Mouse (Mus musculus): ENCODE measurements around the gene Slco3a1.
"Not testable (repeated sequence)": the region's sequence is repeated elsewhere in the genome, so short reads cannot be mapped to it uniquely, and the experiment has no call there.

Slco3a1 gene

GRCm38 (mm10) chr7:74429252-74429651 lies 125.3 kb downstream of the Slco3a1 start:
- no peak for DNase-seq (ENCODE audit: low spot score in 2 of 2)

GRCm38 (mm10) chr7:74427135-74427534 lies 127.4 kb downstream of the Slco3a1 start:
- no peak for DNase-seq (ENCODE audit: low spot score in 2 of 2)

GRCm38 (mm10) chr7:74425941-74426340 lies 128.6 kb downstream of the Slco3a1 start:
- no peak for DNase-seq (ENCODE audit: low spot score in 2 of 2)

GRCm38 (mm10) chr7:74423928-74424850 lies 130.4 kb downstream of the Slco3a1 start:
- no peak for DNase-seq (ENCODE audit: low spot score in 2 of 2)

- no peak for DNase-seq (ENCODE audit: low spot score in 2 of 2)
Observed at GRCm38 (mm10) chr7:74423316-74423715, 131.3 kb downstream of the Slco3a1 start.

GRCm38 (mm10) chr7:74422731-74423130 lies 131.8 kb downstream of the Slco3a1 start:
- DNase-seq (ENCODE audit: low spot score in 2 of 2) = no peak

GRCm38 (mm10) chr7:74422002-74422401 lies 132.6 kb downstream of the Slco3a1 start:
- DNase-seq (ENCODE audit: low spot score in 2 of 2) = no peak

GRCm38 (mm10) chr7:74421591-74421990 lies 133.0 kb downstream of the Slco3a1 start:
- DNase-seq (ENCODE audit: low spot score in 2 of 2) = no peak

GRCm38 (mm10) chr7:74419706-74420105 lies 134.9 kb downstream of the Slco3a1 start:
- no peak for DNase-seq (ENCODE audit: low spot score in 2 of 2)

GRCm38 (mm10) chr7:74417009-74417408 lies 137.6 kb downstream of the Slco3a1 start:
- no peak for DNase-seq (ENCODE audit: low spot score in 2 of 2)

- no peak for DNase-seq (ENCODE audit: low spot score in 2 of 2)
Observed at GRCm38 (mm10) chr7:74415241-74415640, 139.3 kb downstream of the Slco3a1 start.

- DNase-seq (ENCODE audit: low spot score in 2 of 2) = no peak
Observed at GRCm38 (mm10) chr7:74413738-74414716, 140.6 kb downstream of the Slco3a1 start.

GRCm38 (mm10) chr7:74408601-74409323 lies 145.8 kb downstream of the Slco3a1 start:
- DNase-seq (ENCODE audit: low spot score in 2 of 2) = no peak

- DNase-seq (ENCODE audit: low spot score in 2 of 2) = not testable (repeated sequence)
Observed at GRCm38 (mm10) chr7:74407851-74408250, 146.7 kb downstream of the Slco3a1 start.

GRCm38 (mm10) chr7:74399729-74400128 lies 154.9 kb downstream of the Slco3a1 start:
- no peak for DNase-seq (ENCODE audit: low spot score in 2 of 2)

- DNase-seq (ENCODE audit: low spot score in 2 of 2) = no peak
Observed at GRCm38 (mm10) chr7:74399154-74399553, 155.4 kb downstream of the Slco3a1 start.

- DNase-seq (ENCODE audit: low spot score in 2 of 2) = no peak
Observed at GRCm38 (mm10) chr7:74398326-74398725, 156.3 kb downstream of the Slco3a1 start.

GRCm38 (mm10) chr7:74391451-74391873 lies 163.1 kb downstream of the Slco3a1 start:
- no peak for DNase-seq (ENCODE audit: low spot score in 2 of 2)

GRCm38 (mm10) chr7:74389570-74389969 lies 165.0 kb downstream of the Slco3a1 start:
- DNase-seq (ENCODE audit: low spot score in 2 of 2) = no peak

- no peak for DNase-seq (ENCODE audit: low spot score in 2 of 2)
Observed at GRCm38 (mm10) chr7:74386257-74386656, 168.3 kb downstream of the Slco3a1 start.

- DNase-seq (ENCODE audit: low spot score in 2 of 2) = no peak
Observed at GRCm38 (mm10) chr7:74383040-74383666, 171.4 kb downstream of the Slco3a1 start.
